Mouse (Mus musculus) layer of hippocampus, adult 9-11 months (tissue): ENCODE measurements around the gene Cdca5.

Source experiments
- DNase-seq: peaks from one replicate; pipeline ENCODE4 v3.0.0; 2022

Cdca5 gene

GRCm38 (mm10) chr19:6061641-6062302 is 23.0 kb upstream of the Cdca5 start:
- no peak for DNase-seq

DNA sequence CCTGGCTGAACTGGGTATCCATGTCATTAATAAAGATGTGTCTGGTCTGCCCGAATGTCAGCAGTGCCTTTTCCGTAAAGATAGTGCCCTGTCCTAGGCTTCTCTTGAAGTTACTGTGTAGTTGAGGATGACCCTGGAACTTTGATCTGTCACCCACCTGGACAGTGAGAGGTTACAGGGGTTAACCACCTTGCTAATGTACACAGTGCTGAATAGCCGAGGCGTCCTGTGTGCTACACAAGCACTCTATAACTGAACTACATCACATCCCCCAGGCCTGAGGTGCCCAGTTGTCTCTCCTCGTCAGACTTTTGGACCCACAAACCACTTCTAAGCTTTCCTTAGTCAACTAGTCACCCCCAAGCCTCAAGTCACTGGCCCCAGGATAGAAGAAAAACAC is 22.4 kb upstream of the Cdca5 start:
- DNase-seq = no peak

DNA sequence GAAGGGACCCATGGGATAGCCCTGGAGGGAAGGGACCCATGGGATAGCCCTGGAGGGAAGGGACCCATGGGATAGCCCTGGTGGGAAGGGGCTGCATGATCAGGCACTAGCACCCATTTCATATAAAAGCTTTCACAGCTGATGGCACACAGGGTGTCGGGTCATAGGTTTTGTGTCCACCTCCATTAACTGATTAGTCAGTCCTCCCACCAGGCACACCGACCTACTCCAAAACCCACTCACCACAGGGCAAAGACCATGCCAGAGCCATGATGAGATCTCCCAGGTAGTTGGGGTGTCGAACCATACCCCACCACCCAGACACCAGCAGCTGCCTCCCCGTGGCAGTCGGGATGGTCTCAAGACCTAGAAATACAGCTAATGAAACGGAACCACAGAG is 21.7 kb upstream of the Cdca5 start:
- no peak for DNase-seq

- DNase-seq = no peak
These were observed 18.2 kb upstream of the Cdca5 start for GRCm38 (mm10) chr19:6066571-6066970.

DNA sequence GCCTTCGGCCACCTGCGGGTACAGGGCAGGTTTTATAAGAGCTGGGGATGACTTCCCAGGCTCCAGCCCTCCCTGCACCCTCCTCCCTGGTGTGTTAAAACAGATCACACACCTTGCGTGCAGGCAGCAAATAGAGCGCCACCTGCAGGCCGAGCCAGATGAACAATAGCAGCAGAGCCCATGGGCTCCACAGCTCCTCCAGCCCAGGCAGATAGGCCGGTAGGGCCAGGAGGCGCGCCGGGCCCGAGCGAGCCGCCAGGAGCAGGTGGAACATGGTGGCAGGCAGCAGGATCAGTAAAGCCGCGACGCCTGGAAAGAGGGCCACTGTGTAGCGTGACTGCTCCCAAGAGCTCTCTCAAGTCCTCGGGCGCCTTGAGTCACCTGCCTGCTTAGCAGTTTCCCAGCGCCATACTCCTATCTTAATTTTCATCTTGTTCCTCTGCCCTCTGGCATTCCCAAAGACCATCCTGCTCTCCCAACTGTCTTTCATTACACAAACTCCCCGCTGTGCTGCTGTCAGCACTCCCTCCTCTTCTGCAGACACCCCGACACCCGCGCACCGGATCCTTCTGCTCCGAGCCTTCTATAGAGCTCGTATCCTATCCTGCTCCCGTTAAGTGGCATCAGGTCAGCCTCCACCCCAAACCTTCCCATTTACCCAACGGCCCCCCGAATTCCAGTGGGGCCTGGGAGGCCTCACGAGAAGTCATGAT is 17.6 kb upstream of the Cdca5 start:
- DNase-seq = peak; percentile 85

GRCm38 (mm10) chr19:6067724-6068415 is 16.9 kb upstream of the Cdca5 start, which contains the start of gene Tm7sf2:
Gene Tm7sf2, minus strand, starts transcription at chr19:6068373.
- peak; percentile 90 for DNase-seq

DNA sequence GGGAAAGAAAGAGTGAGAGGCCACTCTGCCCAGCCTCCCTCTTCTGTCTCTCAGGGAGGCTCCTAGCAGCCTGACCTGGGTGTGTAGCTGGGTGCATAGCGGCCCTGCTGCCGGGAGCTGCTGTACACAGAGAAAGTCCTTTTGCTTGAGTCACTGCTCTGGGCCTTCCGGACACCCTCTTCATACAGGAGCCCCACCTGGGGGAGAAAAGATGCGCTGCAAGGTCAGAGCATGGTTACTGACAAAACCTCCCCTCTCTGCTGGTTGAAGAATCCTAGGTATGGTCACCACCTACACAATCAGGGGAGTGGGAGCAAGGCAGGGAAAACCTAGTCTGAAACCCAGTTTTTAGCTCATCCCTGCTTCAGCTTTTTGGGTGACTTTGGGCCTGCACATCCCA is 15.8 kb upstream of the Cdca5 start:
- DNase-seq = no peak

GRCm38 (mm10) chr19:6069851-6070250 is 14.9 kb upstream of the Cdca5 start:
- DNase-seq = no peak

DNA sequence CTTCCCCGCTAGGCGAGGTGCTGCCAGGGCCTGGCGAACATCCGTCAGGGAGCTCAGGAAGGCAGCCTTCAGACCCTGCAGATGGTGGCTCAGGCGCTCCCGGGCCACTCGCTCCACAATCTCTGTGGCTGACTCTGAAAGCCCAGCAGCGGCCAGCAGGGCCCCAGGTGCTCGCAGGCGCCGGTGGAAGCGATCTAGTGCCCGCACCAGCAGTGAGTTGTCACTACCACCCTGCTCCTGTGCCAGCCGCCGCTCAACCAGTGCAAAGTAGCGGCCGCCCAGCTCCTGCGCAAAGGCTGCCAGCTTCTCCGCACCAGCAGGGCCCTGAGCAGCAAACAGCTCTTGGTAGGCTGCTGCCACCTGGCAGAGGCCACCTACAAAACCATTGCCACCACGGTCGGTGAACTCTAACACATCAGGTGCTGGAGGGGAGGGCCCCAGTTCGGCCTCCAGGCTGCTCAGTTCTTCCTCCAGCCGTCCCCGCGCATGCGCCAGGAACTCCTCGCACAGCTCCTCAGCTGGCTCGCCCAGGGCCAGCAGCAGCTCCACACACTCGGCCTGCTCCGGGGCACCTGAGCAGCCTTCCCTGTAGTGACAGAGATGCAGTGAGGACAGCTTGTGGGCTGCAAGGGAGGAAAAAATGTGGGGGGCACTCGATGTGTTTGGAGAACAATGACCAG is 14.1 kb upstream of the Cdca5 start:
- DNase-seq = no peak

DNA sequence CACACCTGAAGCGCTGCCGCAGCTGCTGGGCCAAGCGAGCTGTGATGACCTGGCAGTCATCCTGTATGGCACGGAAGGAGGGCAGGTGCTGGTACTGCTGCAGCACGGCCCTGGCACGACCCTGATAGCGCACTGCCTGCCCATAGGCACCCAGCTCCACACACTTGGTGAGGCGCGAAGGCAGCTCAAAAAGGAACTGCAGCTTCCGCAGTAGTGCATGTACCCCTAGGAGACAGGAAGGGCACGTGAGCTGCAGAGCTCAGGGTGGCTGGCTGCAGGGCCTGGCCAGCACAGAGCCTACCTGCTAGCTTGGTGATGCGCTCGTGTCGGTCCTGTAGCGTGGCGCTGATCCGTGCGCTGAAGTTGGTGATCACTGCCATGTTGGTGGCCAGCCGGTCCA is 13.5 kb upstream of the Cdca5 start:
- DNase-seq = no peak

DNA sequence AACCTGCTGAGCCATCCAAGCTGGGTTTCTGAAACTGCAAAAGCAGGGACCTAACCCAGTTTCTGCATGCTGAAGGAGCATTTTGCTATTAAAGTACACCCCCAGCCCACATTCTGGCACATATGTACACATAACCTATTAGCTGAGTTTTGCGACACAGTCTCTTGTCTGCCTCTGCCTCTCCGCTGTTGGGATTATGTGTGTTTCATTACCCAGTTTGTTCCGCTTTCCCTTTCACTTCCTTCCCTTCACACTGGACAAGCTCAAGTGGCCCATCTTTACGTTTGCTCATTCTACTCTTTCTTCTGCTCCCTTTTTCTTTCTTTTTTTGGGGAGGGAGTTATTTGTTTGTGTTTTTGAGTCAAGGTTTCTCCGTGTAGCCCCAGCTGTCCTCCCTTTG is 10.9 kb upstream of the Cdca5 start:
- no peak for DNase-seq

DNA sequence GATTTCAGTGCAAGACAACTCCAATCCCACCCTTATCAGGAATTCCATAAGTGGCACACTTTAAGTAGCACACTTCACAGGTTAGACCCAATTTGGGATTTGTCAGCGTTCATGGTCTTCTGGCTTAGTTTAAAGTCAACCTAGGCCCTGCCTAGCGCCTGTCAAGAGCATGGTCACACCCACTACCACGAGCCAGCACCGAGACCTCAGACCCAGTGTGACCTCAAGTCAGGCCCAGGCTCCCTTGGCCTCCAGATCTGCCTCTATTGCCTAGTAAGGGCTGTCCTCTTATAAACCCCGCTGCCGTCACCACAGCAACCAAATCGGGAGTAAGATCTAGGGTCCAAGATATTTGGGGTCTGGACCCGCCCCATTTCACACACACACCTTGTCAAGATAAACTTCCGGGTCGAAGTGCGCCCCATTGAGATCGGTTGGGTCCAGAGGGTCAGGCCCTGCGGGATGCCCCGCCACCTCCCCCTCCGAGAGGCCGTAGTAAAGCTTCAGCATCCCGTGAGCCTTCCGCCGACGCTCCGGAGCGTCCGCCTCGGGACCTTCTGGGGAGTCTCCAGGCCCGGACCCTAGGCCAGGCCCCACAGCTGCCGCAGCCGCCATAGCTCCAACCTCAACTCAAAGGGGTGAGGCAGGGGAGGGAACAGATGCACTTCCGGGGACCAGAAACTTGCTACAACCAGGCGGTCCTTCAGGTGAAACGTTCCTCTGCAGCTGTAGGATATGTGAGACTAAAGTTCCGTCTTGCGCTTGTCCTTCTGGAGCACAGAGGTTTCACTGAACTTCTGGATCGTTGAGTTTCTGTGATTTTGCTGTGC is 8.0 kb upstream of the Cdca5 start, which contains the start of gene Vps51:
Gene Vps51 (minus strand): TSS at position 668 of the 830 bp plus-strand sequence.
- DNase-seq = peak; percentile 86

DNA sequence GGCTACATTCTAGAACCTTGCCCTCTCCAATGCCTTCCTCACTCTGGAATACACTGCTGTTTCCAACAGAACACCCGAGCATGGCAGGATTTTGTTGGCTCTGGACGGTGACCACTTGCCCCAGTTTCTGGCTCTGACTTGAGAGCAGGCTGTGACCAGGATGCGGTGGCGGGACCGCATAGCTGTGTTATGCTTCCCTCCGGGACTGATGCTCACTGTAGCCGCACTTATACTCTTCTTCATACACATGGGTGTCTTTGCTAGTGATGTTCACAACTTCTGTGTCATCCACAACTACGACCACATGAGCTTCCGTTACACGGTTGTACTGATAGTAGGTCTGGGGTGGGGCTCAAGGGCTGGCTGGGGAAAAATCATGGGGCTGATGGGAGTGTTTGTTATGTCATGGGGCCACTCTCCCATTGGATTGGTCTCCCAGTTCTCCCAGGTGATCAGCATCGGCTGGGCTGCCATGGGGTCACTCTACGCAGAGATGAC is 4.8 kb upstream of the Cdca5 start, which contains the start of gene Tmem262:
Gene Tmem262 (plus strand): TSS at position 51 of the 498 bp plus-strand sequence.
- no peak for DNase-seq

GRCm38 (mm10) chr19:6082156-6082555 is 2.6 kb upstream of the Cdca5 start, which contains the start of gene Gm28374:
Gene Gm28374, minus strand, starts transcription at chr19:6082256.
- DNase-seq = no peak

GRCm38 (mm10) chr19:6085417-6085879 is 665 bp downstream of the Cdca5 start:
- DNase-seq = no peak

- DNase-seq = no peak
These were observed 4.1 kb downstream of the Cdca5 start for GRCm38 (mm10) chr19:6088841-6089240.

GRCm38 (mm10) chr19:6094119-6094518 is 9.3 kb downstream of the Cdca5 start, which contains the start of gene AC131692.1:
Gene AC131692.1, plus strand, starts transcription at chr19:6094419.
- no peak for DNase-seq

DNA sequence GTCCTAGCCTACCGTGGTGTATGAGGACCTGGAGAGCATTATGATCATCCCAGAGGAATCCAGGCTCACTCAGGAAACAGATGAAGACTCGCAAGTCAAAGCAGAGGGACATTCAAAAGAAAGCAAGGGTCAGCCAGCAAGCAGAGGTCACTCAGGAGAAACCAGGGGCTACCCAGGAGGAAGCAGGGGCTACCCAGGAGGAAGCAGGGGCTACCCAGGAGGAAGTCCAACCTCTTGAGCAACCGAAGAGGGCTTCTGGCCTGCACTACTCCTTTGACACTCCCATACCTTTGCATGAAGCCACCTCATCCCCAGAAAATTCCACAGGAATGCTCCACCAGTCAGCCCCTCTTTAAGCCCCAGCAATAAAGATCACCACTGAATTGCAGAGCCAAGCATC is 13.1 kb downstream of the Cdca5 start:
- no peak for DNase-seq

GRCm38 (mm10) chr19:6101186-6101585 is 16.4 kb downstream of the Cdca5 start:
- DNase-seq = no peak

- DNase-seq = no peak
These were observed 17.5 kb downstream of the Cdca5 start for GRCm38 (mm10) chr19:6102169-6102853.

DNA sequence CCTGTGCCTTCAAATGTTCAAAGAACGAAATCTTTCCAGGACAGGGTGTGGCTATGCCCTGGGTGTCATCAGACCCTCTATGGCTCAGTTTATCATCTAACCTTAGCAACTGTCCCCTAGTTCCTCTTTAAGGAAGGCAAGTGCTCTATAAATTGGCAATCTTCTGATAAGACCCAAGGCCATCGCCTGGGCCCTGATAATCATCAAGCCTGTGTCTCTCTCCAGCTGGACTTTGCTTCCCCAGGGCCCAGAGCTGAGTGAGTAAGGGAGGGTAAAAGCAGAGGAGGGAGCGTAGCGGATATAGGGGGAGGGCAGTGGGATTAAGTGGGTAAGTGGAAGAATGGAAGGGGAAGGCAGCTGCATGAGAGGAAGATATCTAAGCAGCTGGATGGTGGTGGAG is 19.7 kb downstream of the Cdca5 start:
- DNase-seq = no peak
